Mouse (Mus musculus) embryonic facial prominence, embryonic 11.5 days (tissue): ENCODE data around the gene Sptssb. TPM values are rescaled to one million over a fixed set of nuclear protein-coding genes. Genes with fewer than 3 reads are reported as not detected.

Source experiments
- ATAC-seq: fragments of 200-750 bp; cut with Nextera tagmentation; replicated peaks from 2 replicates; pipeline ENCODE4 v1.8.0; 2017; ENCODE audit warnings: low read depth; ENCODE audit not compliant: insufficient number of reproducible peaks, low FRiP score, low TSS enrichment
- DNase-seq: peaks from one replicate; pipeline ENCODE4 v3.0.0-alpha.2; 2015; ENCODE audit warnings: low spot score
- H3K27ac ChIP-seq: fragments of 300-500 bp; sonication (generic); replicated peaks from 2 replicates; pipeline ENCODE4 v1.5.1; 2014; ENCODE audit warnings: mild to moderate bottlenecking, low read depth, low read length, control low read depth
- H3K27me3 ChIP-seq: fragments of 300-500 bp; sonication (generic); 2 replicates; pipeline ENCODE4 v1.6.1; 2014; ENCODE audit warnings: mild to moderate bottlenecking, low read length, moderate library complexity, mixed read lengths; ENCODE audit not compliant: control insufficient read depth, insufficient read depth
- H3K36me3 ChIP-seq: fragments of 300-500 bp; sonication (generic); replicated peaks from 2 replicates; pipeline ENCODE4 v1.6.1; 2014; ENCODE audit warnings: low read depth, mild to moderate bottlenecking, low read length, moderate library complexity, mixed read lengths; ENCODE audit not compliant: control insufficient read depth, insufficient read depth
- H3K4me1 ChIP-seq: fragments of 300-500 bp; sonication (generic); 2 replicates; pipeline ENCODE4 v1.6.1; 2014; ENCODE audit warnings: low read length, mixed read lengths; ENCODE audit not compliant: control insufficient read depth, insufficient read depth
- H3K4me2 ChIP-seq: fragments of 300-500 bp; sonication (generic); 2 replicates; pipeline ENCODE4 v1.6.1; 2014; ENCODE audit warnings: low read depth, mild to moderate bottlenecking, control low read depth, low read length, moderate library complexity
- H3K4me3 ChIP-seq: fragments of 300-500 bp; sonication (generic); 2 replicates; pipeline ENCODE4 v1.5.1; 2014; ENCODE audit warnings: low read depth, low read length, control low read depth
- H3K9ac ChIP-seq: fragments of 300-500 bp; sonication (generic); replicated peaks from 2 replicates; pipeline ENCODE4 v1.6.1; 2014; ENCODE audit warnings: mild to moderate bottlenecking, control low read depth, low read length
- H3K9me3 ChIP-seq: fragments of 300-500 bp; sonication (generic); replicated peaks from 2 replicates; pipeline ENCODE4 v1.6.1; 2016; ENCODE audit warnings: mild to moderate bottlenecking, low read length, inconsistent platforms, mixed read lengths; ENCODE audit not compliant: control insufficient read depth
- WGBS: fragments of 180-500 bp; shearing (Covaris S2); extraction: QIAGEN DNeasy Blood & Tissue Kit; methylation state at CpG from one replicate; pipeline ENCODE4 v1.1.7; 2014; 5-methylcytosine and 5-hydroxymethylcytosine counted together
- polyA plus RNA-seq: library from polyadenylated mRNA; unstranded; fragments of >200 nt; fragmentation: Nextera tagmentation; extraction: Ambion mirVana; gene quantifications from 2 replicates; pipeline ENCODE4 v1.2.1, GENCODE M21; 2014

The Sptssb gene
- polyA plus RNA-seq, 1 experiment from 2014 or later, result 1.1 TPM

GRCm38 (mm10) chr3:69800829-69801384, 58.8 kb downstream of the Sptssb start:
- 77% methylated on average over 7 of the region's 7 CpGs for WGBS
- H3K4me3 ChIP-seq, result no peak overlapping the region
- no peak overlapping the region for H3K27ac ChIP-seq
- H3K36me3 ChIP-seq, result no peaks in the 10 kb centered on the region
- no peak for DNase-seq
- H3K9me3 ChIP-seq, result no peaks in the 10 kb centered on the region
- H3K4me1 ChIP-seq, result no peaks in the 10 kb centered on the region
- ATAC-seq, result no peak
- no peaks in the 10 kb centered on the region for H3K27me3 ChIP-seq
- H3K9ac ChIP-seq, result no peak overlapping the region
- no peak overlapping the region for H3K4me2 ChIP-seq

GRCm38 (mm10) chr3:69799096-69799495, 60.6 kb downstream of the Sptssb start:
- Histone ChIP-seq H3K36me3 (no peaks in the 10 kb centered on the region), H3K9ac (no peak overlapping the region), H3K27ac (no peak overlapping the region), H3K27me3 (no peaks in the 10 kb centered on the region), H3K4me3 (no peak overlapping the region), H3K9me3 (no peaks in the 10 kb centered on the region), H3K4me1 (no peaks in the 10 kb centered on the region), H3K4me2 (no peak overlapping the region)
- ATAC-seq (no peak), DNase-seq (no peak)
- 56% methylated on average over 1 of the region's 1 CpGs for WGBS

GRCm38 (mm10) chr3:69797969-69798368, 61.8 kb downstream of the Sptssb start:
- H3K4me2 ChIP-seq, result no peak overlapping the region
- no peak for DNase-seq
- H3K27me3 ChIP-seq, result no peaks in the 10 kb centered on the region
- no peak overlapping the region for H3K4me3 ChIP-seq
- no peaks in the 10 kb centered on the region for H3K4me1 ChIP-seq
- H3K9ac ChIP-seq, result no peak overlapping the region
- H3K36me3 ChIP-seq, result no peaks in the 10 kb centered on the region
- 94% methylated on average over 2 of the region's 2 CpGs for WGBS
- ATAC-seq, result no peak
- H3K27ac ChIP-seq, result no peak overlapping the region
- H3K9me3 ChIP-seq, result no peaks in the 10 kb centered on the region

GRCm38 (mm10) chr3:69797533-69797932, 62.2 kb downstream of the Sptssb start:
- WGBS, result 89% methylated on average over 4 of the region's 4 CpGs
- Histone ChIP-seq H3K4me1 (no peaks in the 10 kb centered on the region), H3K4me3 (no peak overlapping the region), H3K9me3 (no peaks in the 10 kb centered on the region), H3K27ac (no peak overlapping the region), H3K4me2 (no peak overlapping the region), H3K36me3 (no peaks in the 10 kb centered on the region), H3K9ac (no peak overlapping the region), H3K27me3 (no peaks in the 10 kb centered on the region)
- DNase-seq (no peak), ATAC-seq (no peak)

- H3K9me3 ChIP-seq, result no peaks in the 10 kb centered on the region
- H3K4me3 ChIP-seq, result no peak overlapping the region
- DNase-seq (no peak), ATAC-seq (no peak)
- H3K4me1 ChIP-seq, result no peaks in the 10 kb centered on the region
- H3K36me3 ChIP-seq, result no peaks in the 10 kb centered on the region
- no peak overlapping the region for H3K27ac ChIP-seq
- WGBS, result 66% methylated on average over 3 of the region's 3 CpGs
- no peak overlapping the region for H3K4me2 ChIP-seq
- H3K9ac ChIP-seq, result no peak overlapping the region
- no peaks in the 10 kb centered on the region for H3K27me3 ChIP-seq
Observed at GRCm38 (mm10) chr3:69792823-69793417, 66.8 kb downstream of the Sptssb start.

GRCm38 (mm10) chr3:69779246-69779796, 80.4 kb downstream of the Sptssb start:
- H3K36me3 ChIP-seq, result no peaks in the 10 kb centered on the region
- H3K4me1 ChIP-seq, result no peaks in the 10 kb centered on the region
- H3K4me3 ChIP-seq, result no peak overlapping the region
- DNase-seq (no peak), ATAC-seq (no peak)
- H3K27me3 ChIP-seq, result no peaks in the 10 kb centered on the region
- H3K9ac ChIP-seq, result no peak overlapping the region
- H3K27ac ChIP-seq, result no peak overlapping the region
- 81% methylated on average over 4 of the region's 4 CpGs for WGBS
- H3K4me2 ChIP-seq, result no peak overlapping the region
- no peaks in the 10 kb centered on the region for H3K9me3 ChIP-seq

GRCm38 (mm10) chr3:69773356-69773755, 86.4 kb downstream of the Sptssb start:
- H3K27me3 ChIP-seq, result no peaks in the 10 kb centered on the region
- H3K27ac ChIP-seq, result no peak overlapping the region
- H3K4me2 ChIP-seq, result no peak overlapping the region
- DNase-seq (no peak), ATAC-seq (no peak)
- H3K9ac ChIP-seq, result no peak overlapping the region
- no peaks in the 10 kb centered on the region for H3K9me3 ChIP-seq
- H3K36me3 ChIP-seq, result no peaks in the 10 kb centered on the region
- no peak overlapping the region for H3K4me3 ChIP-seq
- no peaks in the 10 kb centered on the region for H3K4me1 ChIP-seq
- WGBS, result 92% methylated on average over 4 of the region's 4 CpGs
